Mouse (Mus musculus): ENCODE measurements around the gene Gm5862.
A peak's percentile ranks its signal among the peaks of the same experiment; 100 is the strongest.
"Not testable (repeated sequence)": the region's sequence is repeated elsewhere in the genome, so short reads cannot be mapped to it uniquely, and the experiment has no call there.

Gm5862 gene

DNA sequence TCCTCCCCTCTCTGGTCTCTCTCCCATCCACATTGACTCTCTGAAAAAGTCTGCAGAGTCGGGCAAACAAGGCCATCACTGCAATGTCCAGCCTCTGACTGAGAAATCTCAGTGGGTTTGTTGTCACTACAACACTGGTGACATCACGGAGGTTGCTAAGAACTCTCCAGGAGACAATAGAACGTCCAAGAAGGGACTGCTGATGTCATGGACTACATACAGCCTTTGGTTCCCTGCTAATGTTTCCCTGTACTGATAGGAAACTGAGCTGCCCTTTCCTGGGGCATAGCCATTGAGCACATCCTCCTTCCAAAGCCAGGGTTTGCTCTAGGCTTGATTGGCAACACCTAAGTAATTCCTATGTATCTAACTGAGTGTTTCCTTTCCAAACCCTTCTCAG, at the start of gene Gm5862:
Gene Gm5862, minus strand, starts transcription at position 101 of the 400 bp plus-strand sequence.
- not testable (repeated sequence) for DNase-seq (ENCODE audit: low spot score)

DNA sequence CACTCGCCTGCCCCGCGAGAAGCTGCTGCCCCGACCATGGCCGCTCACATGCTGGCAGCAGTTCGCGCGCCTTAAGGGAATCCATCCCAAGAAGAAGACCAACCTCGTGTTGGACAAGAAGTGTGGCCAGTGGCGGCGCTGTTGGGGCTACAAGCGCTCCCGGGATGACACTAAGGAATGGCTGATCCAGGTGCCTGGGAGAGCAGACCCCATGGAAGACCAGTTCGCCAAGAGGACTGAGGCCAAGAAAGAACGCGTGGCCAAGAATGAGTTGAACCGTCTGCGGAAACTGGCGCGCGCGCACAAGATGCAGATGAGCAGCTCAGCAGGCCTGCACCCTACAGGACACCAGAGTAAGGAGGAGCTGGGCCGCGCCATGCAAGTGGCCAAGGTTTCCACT, 48.0 kb upstream of the Gm5862 start:
- no peak for DNase-seq (ENCODE audit: low spot score)

DNA sequence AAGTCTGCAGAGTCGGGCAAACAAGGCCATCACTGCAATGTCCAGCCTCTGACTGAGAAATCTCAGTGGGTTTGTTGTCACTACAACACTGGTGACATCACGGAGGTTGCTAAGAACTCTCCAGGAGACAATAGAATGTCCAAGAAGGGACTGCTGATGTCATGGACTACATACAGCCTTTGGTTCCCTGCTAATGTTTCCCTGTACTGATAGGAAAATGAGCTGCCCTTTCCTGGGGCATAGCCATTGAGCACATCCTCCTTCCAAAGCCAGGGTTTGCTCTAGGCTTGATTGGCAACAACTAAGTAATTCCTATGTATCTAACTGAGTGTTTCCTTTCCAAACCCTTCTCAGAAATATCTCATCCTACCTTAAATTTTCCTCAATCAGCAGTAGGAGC, 35.8 kb upstream of the Gm5862 start, which contains the start of gene Gm7347:
Gene Gm7347, minus strand, starts transcription at position 101 of the 400 bp plus-strand sequence.
- not testable (repeated sequence) for DNase-seq (ENCODE audit: low spot score)

DNA sequence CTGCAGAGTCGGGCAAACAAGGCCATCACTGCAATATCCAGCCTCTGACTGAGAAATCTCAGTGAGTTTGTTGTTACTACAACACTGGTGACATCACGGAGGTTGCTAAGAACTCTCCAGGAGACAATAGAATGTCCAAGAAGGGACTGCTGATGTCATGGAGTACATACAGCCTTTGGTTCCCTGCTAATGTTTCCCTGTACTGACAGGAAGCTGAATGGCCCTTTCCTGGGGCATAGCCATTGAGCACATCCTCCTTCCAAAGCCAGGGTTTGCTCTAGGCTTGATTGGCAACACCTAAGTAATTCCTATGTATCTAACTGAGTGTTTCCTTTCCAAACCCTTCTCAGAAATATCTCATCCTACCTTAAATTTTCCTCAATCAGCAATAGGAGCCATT, 16.7 kb upstream of the Gm5862 start, which contains the start of gene Speer4a:
Gene Speer4a, minus strand, starts transcription at position 101 of the 400 bp plus-strand sequence.
- DNase-seq (ENCODE audit: low spot score), result not testable (repeated sequence)

DNA sequence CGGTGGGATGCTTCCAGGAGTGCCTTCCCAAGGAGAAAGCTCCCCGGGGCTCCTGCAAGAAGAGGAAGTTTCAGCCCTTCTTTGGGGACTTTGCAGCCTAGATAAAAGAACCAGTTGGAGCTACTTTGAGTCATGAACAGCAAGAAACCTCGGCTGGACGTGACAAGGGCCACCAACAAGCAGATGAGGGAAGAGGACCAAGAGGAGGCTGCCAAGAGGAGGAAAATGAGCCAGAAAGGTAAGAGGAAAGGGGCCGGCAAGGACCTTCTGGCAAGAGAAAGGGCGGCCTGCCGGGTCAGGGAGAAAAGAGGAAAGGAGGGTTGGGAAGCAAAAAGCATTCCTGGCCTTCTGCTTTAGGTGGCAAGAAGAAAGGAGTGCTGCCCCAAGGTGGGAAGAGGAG, 15.0 kb downstream of the Gm5862 start:
- not testable (repeated sequence) for DNase-seq (ENCODE audit: low spot score)

DNA sequence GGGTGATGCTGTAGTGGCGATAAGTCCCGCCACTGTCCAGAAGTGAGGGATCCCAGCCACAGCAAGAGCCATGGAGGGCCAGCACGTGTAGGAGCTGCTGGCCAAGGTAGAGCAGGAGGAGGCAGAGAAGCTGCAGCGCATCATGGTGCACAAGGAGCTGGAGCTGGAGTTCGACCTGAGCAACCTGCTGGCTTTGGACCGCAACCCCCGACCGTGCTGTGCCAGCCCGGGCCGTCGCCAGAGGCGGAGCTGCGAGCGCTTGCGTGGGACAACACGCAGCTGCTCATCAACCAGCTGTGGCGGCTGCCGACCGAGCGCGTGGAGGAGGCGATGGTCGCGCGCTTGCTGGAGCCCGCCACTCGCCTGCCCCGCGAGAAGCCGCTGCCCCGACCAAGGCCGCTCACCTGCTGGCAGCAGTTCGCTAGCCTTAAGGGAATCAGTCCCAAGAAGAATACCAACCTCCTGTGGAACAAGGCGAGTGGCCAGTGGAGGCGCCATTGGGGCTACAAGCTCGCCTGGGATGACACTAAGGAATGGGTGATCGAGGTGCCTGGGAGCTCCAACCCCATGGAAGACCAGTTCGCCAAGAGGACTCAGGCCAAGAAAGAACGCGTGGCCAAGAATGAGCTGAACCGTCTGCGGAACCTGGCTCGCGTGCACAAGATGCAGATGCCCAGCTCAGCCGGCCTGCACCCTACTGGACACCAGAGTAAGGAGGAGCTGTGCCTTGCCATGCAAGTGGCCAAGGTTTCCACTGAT, 15.6 kb downstream of the Gm5862 start:
- peak; percentile 15 for DNase-seq (ENCODE audit: low spot score)

DNA sequence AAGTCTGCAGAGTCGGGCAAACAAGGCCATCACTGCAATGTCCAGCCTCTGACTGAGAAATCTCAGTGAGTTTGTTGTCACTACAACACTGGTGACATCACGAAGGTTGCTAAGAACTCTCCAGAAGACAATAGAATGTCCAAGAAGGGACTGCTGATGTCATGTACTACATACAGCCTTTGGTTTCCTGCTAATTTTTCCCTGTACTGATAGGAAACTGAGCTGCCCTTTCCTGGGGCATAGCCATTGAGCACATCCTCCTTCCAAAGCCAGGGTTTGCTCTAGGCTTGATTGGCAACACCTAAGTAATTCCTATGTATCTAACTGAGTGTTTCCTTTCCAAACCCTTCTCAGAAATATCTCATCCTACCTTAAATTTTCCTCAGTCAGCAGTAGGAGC, 18.0 kb downstream of the Gm5862 start, which contains the start of gene Gm1979:
Gene Gm1979, minus strand, starts transcription at position 101 of the 400 bp plus-strand sequence.
- not testable (repeated sequence) for DNase-seq (ENCODE audit: low spot score)

DNA sequence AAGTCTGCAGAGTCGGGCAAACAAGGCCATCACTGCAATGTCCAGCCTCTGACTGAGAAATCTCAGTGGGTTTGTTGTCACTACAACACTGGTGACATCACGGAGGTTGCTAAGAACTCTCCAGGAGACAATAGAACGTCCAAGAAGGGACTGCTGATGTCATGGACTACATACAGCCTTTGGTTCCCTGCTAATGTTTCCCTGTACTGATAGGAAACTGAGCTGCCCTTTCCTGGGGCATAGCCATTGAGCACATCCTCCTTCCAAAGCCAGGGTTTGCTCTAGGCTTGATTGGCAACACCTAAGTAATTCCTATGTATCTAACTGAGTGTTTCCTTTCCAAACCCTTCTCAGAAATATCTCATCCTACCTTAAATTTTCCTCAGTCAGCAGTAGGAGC, 34.2 kb downstream of the Gm5862 start, which contains the start of gene Gm21698:
Gene Gm21698, minus strand, starts transcription at position 101 of the 400 bp plus-strand sequence.
- DNase-seq (ENCODE audit: low spot score), result not testable (repeated sequence)

DNA sequence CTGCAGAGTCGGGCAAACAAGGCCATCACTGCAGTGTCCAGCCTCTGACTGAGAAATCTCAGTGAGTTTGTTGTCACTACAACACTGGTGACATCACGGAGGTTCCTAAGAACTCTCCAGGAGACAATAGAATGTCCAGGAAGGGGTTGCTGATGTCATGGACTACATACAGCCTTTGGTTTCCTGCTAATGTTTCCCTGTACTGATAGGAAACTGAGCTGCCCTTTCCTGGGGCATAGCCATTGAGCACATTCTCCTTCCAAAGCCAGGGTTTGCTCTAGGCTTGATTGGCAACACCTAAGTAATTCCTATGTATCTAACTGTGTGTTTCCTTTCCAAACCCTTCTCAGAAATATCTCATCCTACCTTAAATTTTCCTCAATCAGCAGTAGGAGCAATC, 50.2 kb downstream of the Gm5862 start, which contains the start of gene Gm21680:
Gene Gm21680, minus strand, starts transcription at position 101 of the 400 bp plus-strand sequence.
- not testable (repeated sequence) for DNase-seq (ENCODE audit: low spot score)
